Mouse (Mus musculus) hindbrain, embryonic 11.5 days (tissue): Measurements from ENCODE around the gene Mc1r. TPM values are rescaled to one million over a fixed set of nuclear protein-coding genes. Genes with fewer than 3 reads are reported as not detected.
A peak's percentile ranks its signal among the peaks of the same experiment; 100 is the strongest.
"Not testable (repeated sequence)": the region's sequence is repeated elsewhere in the genome, so short reads cannot be mapped to it uniquely, and the experiment has no call there.

ENCODE experiments used
- ATAC-seq: fragments of 200-750 bp; cut with Nextera tagmentation; 2 replicates; pipeline ENCODE4 v1.8.0; 2017; ENCODE audit warnings: mild to moderate bottlenecking, moderate TSS enrichment, moderate library complexity; ENCODE audit not compliant: low FRiP score
- DNase-seq: peaks from one replicate; pipeline ENCODE4 v3.0.0-alpha.2; 2015; ENCODE audit warnings: low spot score
- H3K27ac ChIP-seq: fragments of 300-500 bp; sonication (generic); 2 replicates; pipeline ENCODE4 v1.5.1; 2014; ENCODE audit warnings: mild to moderate bottlenecking, low read depth, low read length
- H3K27me3 ChIP-seq: fragments of 300-500 bp; sonication (generic); 2 replicates; pipeline ENCODE4 v1.6.1; 2014; ENCODE audit warnings: mild to moderate bottlenecking, low read length, moderate library complexity, mixed read lengths; ENCODE audit not compliant: control insufficient read depth, insufficient read depth
- H3K36me3 ChIP-seq: fragments of 300-500 bp; sonication (generic); 2 replicates; pipeline ENCODE4 v1.6.1; 2014; ENCODE audit warnings: mild to moderate bottlenecking, low read length, moderate library complexity, mixed read lengths; ENCODE audit not compliant: control insufficient read depth, insufficient read depth
- H3K4me1 ChIP-seq: fragments of 300-500 bp; sonication (generic); replicated peaks from 2 replicates; pipeline ENCODE4 v1.6.1; 2014; ENCODE audit warnings: low read length, mixed read lengths; ENCODE audit not compliant: control insufficient read depth, insufficient read depth
- H3K4me2 ChIP-seq: fragments of 300-500 bp; sonication (generic); replicated peaks from 2 replicates; pipeline ENCODE4 v1.6.1; 2014; ENCODE audit warnings: mild to moderate bottlenecking, low read depth, low read length
- H3K4me3 ChIP-seq: fragments of 300-500 bp; sonication (generic); 2 replicates; pipeline ENCODE4 v1.5.1; 2014; ENCODE audit warnings: low read depth, low read length
- H3K9ac ChIP-seq: fragments of 300-500 bp; sonication (generic); 2 replicates; pipeline ENCODE4 v1.6.1; 2014; ENCODE audit warnings: low read depth, low read length
- H3K9me3 ChIP-seq: fragments of 300-500 bp; sonication (generic); 2 replicates; pipeline ENCODE4 v1.6.1; 2016; ENCODE audit warnings: low read length; ENCODE audit not compliant: control insufficient read depth
- WGBS: fragments of 180-500 bp; shearing (Covaris S2); extraction: QIAGEN DNeasy Blood & Tissue Kit; methylation state at CpG from one replicate; pipeline ENCODE4 v1.1.7; 2014; 5-methylcytosine and 5-hydroxymethylcytosine counted together
- polyA plus RNA-seq: library from polyadenylated mRNA; unstranded; fragments of >200 nt; fragmentation: Nextera tagmentation; extraction: Ambion mirVana; gene quantifications from 2 replicates; pipeline ENCODE4 v1.2.1, GENCODE M21; 2014

Mc1r gene
- polyA plus RNA-seq, 1 experiment from 2014 or later, result 0.49 TPM

DNA sequence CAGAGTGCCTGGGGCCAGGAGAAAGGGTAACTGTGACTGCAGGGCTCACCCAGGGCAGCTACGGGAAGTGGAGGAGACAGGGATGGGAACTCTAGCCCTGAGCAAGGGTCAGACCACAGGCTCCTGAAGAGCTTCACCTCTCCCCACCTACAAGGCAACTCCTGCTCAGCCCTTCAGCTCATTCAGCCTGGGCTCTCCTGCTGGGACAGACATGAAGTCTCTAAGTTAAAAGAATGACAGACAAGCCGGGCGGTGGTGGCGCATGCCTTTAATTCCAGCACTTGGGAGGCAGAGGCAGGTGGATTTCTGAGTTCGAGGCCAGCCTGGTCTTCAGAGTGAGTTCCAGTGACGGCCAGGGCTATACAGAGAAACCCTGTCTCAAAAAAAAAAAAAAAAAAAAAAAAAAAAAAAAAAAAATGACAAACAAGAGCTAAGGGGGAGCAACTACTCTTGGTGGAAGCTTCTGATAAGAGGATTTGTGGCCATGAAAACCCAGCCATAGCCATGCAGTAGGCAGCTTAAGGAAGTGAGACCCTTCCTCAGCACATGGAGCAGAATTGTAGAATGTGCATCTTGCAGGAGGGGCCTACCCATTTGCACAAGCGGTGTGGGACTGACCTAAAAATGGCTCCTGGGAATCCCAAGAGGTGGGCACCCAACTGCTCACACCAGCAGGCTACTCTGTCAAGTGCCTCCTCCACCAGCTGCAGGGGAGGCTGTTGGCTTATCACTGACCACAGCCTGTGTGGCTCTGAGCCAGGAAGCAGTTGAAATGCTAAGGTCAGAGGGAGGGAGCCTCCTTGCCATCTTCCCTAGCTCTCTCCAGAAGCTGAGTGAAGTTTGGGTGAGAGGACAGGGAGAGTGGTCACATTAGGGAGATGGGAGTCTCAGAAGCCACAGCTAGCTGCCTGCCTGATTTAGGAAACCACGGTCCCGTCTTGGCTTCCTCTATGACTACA lies 2.0 kb downstream of the Mc1r start:
- WGBS, result 78% methylated on average over 9 of the region's 9 CpGs
- H3K4me3 ChIP-seq, result no peak overlapping the region

DNA sequence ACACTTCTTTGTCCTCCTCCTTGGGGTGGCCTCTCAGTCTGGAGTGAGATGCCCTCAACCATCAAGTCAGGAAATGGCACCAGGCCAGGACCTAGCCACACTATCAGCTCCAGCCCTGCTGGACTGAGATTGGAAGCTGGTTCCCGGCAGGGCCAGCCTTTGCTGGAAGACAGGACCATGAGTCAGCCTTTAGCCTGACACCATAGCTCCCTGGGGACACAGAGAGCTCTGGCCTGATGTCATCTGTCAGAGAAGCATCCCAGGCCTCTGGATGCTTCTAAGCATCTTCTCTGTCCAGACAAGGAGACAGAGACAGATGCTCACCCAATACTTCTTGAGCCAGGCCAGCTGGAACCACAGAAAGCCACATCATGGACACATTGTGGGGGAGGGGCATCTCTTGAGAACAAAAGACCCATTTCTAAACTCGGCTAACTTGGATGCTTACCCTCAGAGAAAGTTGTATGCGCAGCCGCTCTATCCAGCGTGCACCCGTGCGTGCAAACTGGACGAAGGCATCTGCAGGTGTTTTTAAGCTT lies 3.2 kb downstream of the Mc1r start:
- Histone ChIP-seq H3K4me1 (peaks cover 2% of the 10 kb centered on the region), H3K36me3 (no peaks in the 10 kb centered on the region), H3K4me2 (peak overlapping the region; percentile 74), H3K9ac (peak overlapping the region; percentile 95), H3K27me3 (peaks cover 10% of the 10 kb centered on the region; the same call in 1 of the 2 replicates), H3K4me3 (peak overlapping the region; percentile 86), H3K27ac (peak overlapping the region; percentile 96), H3K9me3 (no peaks in the 10 kb centered on the region)
- WGBS, result 52% methylated on average over 8 of the region's 8 CpGs
- DNase-seq (peak; percentile 76), ATAC-seq (peak; percentile 6; the same call in 1 of the 2 replicates)

More for the DNA sequence above, 2.0 kb downstream of the Mc1r start:
- H3K36me3 ChIP-seq, result no peaks in the 10 kb centered on the region
- no peaks in the 10 kb centered on the region for H3K9me3 ChIP-seq
- DNase-seq (peak; percentile 5), ATAC-seq (no peak)
- H3K4me2 ChIP-seq, result peak overlapping the region; percentile 74; the same call in 1 of the 2 replicates
- no peak overlapping the region for H3K27ac ChIP-seq
- H3K4me1 ChIP-seq, result peaks cover 2% of the 10 kb centered on the region
- peaks cover 10% of the 10 kb centered on the region; the same call in 1 of the 2 replicates for H3K27me3 ChIP-seq
- no peak overlapping the region for H3K9ac ChIP-seq

DNA sequence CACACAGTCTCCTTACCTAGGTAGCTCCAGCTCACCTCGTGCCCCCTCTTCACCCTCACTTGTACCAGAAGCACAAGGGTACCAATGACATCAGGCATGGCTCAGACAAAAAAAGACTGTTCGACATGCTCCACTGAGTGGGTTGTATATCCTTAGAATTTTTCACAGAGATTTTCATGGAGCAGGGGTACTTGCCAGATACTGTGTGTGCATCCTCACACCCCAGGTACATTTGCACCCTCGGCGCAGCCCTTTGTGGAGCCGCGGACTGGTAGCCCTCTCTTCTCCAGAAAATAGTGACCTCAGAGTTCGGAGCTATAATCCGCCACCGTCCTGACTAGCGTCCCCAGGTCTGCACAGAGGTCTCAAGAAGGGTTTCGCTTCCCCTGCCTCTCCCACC lies 3.9 kb downstream of the Mc1r start:
- DNase-seq (no peak), ATAC-seq (no peak; the same call in 1 of the 2 replicates)
- Histone ChIP-seq H3K4me1 (peaks cover 2% of the 10 kb centered on the region), H3K36me3 (no peaks in the 10 kb centered on the region), H3K27ac (peak overlapping the region; percentile 96), H3K27me3 (peaks cover 10% of the 10 kb centered on the region; the same call in 1 of the 2 replicates), H3K4me2 (peak overlapping the region; percentile 74), H3K9me3 (no peaks in the 10 kb centered on the region), H3K9ac (peak overlapping the region; percentile 95), H3K4me3 (peak overlapping the region; percentile 86)
- 4% methylated on average over 11 of the region's 11 CpGs for WGBS

DNA sequence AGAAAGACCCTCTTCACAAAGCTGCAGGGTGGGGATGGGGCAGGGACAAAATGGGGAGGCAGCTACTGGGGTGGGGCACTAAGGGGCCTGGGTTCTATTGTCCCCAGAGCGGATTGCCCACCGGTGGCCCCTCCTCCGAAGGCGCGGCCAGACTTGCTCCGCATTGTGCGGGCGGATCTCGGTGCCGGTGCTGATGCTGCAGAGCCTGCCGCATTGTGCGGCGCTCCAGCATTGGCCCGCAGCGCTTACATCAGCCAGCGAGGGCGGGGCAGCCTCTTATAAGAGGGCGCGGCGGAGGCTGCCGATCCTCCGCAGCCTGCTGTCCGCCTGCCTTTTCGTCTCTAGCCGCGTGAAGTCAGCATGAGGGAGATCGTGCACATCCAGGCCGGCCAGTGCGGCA lies 4.3 kb downstream of the Mc1r start, which contains the start of gene Tubb3:
Gene Tubb3 (plus strand): TSS at position 179 of the 400 bp plus-strand sequence.
- Histone ChIP-seq H3K4me2 (peak within 1 kb of the TSS; percentile 74), H3K9me3 (no peaks in the 10 kb centered on the region), H3K36me3 (no peaks in the 10 kb centered on the region), H3K9ac (peak within 1 kb of the TSS; percentile 95), H3K4me1 (peaks cover 2% of the 10 kb centered on the region), H3K27ac (peak within 1 kb of the TSS; percentile 96), H3K4me3 (peak within 1 kb of the TSS; percentile 86), H3K27me3 (peaks cover 10% of the 10 kb centered on the region; the same call in 1 of the 2 replicates)
- 1% methylated on average over 28 of the region's 29 CpGs for WGBS
- peak; percentile 85 for ATAC-seq
- DNase-seq, result peak; percentile 92

DNA sequence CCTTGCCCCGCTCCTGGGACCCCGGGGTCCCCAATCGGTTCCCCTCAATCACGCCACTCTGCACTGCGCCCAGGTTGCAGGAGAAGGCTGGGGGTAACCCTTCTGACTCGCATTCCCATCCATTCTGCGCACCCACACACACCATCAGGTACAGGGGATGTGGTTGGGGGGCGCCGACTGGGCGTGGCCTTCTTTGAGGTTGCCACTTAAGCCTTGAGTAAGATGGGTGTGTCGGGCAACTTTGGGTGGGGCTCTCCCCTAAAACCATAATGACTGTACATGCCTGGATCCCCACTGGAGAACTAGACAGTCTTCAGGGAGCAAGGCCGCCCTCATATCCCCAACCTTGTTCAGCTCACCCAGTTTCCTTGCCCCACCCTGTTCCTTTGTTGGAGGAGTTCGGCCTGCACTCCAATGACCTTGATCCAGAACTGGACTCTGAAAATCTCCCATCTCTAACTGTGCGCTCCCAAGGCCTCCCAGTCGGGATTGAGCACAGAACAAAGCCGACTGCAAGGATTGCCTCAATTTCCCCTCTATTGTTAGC lies 4.9 kb downstream of the Mc1r start:
- peak overlapping the region; percentile 95 for H3K9ac ChIP-seq
- peak overlapping the region; percentile 74 for H3K4me2 ChIP-seq
- peak; percentile 34 for ATAC-seq
- peak; percentile 59 for DNase-seq
- peaks cover 2% of the 10 kb centered on the region for H3K4me1 ChIP-seq
- peak overlapping the region; percentile 96 for H3K27ac ChIP-seq
- H3K36me3 ChIP-seq, result no peaks in the 10 kb centered on the region
- peaks cover 10% of the 10 kb centered on the region; the same call in 1 of the 2 replicates for H3K27me3 ChIP-seq
- no peaks in the 10 kb centered on the region for H3K9me3 ChIP-seq
- 4% methylated on average over 16 of the region's 16 CpGs for WGBS
- H3K4me3 ChIP-seq, result peak overlapping the region; percentile 86

DNA sequence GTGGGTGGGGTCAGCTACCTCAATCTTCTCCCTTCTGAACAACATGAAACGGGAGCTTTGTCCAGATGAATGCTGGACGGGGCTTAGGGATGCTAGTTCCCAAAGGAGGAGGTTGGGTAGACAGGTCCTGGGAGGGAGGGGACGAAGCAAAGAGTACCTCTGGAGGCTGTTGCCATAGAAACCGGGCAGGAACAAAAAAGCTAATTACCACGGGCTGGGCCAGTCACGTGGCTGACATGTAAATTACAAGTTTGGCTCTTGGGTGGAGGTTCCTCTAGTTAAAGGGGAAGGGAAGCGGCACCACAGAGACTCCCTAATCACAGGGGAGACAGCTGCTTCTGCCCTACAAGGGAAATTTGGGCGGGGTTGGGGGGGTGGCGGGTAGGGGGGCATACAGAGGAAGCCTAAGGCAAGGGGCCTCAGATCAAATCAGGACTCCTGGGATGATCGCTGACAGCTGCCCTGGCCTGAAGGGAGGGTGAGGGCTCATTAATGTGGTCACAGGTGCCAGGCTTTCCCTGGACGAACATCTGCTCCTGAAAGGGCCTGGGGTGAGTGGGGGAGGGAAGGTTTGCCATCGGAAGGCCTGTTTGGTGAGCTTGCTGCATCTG lies 5.8 kb downstream of the Mc1r start:
- DNase-seq (peak; percentile 87), ATAC-seq (peak; percentile 70)
- peak overlapping the region; percentile 96 for H3K27ac ChIP-seq
- H3K9me3 ChIP-seq, result no peaks in the 10 kb centered on the region
- peak overlapping the region; percentile 95 for H3K9ac ChIP-seq
- no peaks in the 10 kb centered on the region for H3K36me3 ChIP-seq
- H3K4me2 ChIP-seq, result peak overlapping the region; percentile 74
- H3K4me3 ChIP-seq, result peak overlapping the region; percentile 86
- peaks cover 10% of the 10 kb centered on the region; the same call in 1 of the 2 replicates for H3K27me3 ChIP-seq
- peaks cover 2% of the 10 kb centered on the region for H3K4me1 ChIP-seq
- WGBS, result under 1% methylated on average over 11 of the region's 12 CpGs

DNA sequence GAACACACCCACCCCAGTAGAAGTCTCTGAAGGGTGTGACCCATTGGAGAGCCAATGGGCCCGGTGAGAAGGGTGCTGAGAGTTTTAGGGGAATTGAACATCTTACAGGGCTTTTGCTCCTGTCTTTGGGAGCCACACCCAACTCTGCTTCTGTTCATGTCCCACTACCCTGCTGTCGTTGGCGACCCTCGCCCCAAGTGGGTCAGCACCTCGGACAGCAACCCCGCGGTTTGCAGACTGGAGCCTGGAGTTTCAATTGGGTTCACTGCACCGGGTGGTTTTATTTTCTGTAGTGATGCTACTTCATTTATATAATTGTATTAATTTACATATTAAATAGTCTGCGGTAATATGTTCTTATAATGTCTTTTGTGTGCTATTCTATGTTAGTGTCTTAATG lies 7.3 kb downstream of the Mc1r start:
- H3K9ac ChIP-seq, result peak overlapping the region; percentile 95
- peaks cover 5% of the 10 kb centered on the region; the same call in 1 of the 2 replicates for H3K36me3 ChIP-seq
- peak overlapping the region; percentile 74 for H3K4me2 ChIP-seq
- peaks cover 2% of the 10 kb centered on the region for H3K4me1 ChIP-seq
- no peaks in the 10 kb centered on the region for H3K9me3 ChIP-seq
- H3K4me3 ChIP-seq, result peak overlapping the region; percentile 86
- ATAC-seq (no peak), DNase-seq (peak; percentile 60)
- peak overlapping the region; percentile 96 for H3K27ac ChIP-seq
- WGBS, result 13% methylated on average over 9 of the region's 9 CpGs
- peaks cover 10% of the 10 kb centered on the region; the same call in 1 of the 2 replicates for H3K27me3 ChIP-seq

DNA sequence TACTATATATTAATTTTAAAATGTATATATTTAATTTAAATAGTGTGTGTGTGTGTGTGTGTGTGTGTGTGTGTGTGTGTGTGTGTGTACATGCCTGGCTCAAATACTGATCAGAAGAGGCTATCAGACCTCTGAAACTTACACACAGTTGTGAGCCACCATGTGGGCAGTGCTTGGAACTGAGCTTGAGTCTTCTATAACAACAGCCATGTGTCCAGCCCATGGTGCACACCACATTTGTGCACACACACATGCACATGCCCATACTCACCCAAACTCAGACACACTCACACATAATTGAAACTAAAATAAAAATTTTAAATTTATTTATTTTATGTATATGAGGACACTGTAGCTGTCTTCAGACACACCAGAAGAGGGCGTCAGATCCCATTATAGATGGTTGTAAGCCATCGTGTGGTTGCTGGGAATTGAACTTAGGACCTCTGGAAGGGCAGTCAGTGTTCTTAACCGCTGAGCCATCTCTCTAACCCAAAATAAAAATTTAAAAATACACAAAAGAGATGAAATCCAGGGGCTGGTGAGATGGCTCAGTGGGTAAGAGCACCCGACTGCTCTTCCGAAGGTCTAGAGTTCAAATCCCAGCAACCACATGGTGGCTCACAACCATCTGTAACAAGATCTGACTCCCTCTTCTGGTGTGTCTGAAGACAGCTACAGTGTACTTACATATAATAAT lies 8.2 kb downstream of the Mc1r start:
- peak; percentile 30 for DNase-seq

More for the DNA sequence above, 8.2 kb downstream of the Mc1r start:
- H3K4me2 ChIP-seq, result peak overlapping the region; percentile 19
- not testable (repeated sequence) for H3K27me3 ChIP-seq, H3K36me3 ChIP-seq, ATAC-seq, H3K27ac ChIP-seq, H3K9ac ChIP-seq, H3K4me1 ChIP-seq, H3K9me3 ChIP-seq
- H3K4me3 ChIP-seq, result peak overlapping the region; percentile 86
- 87% methylated on average over 5 of the region's 5 CpGs for WGBS
